In genomic region chr5:71822862-71823261, GRCm38 (mm10) we compare ENCODE assay signal across 28 mouse cellular contexts.
"Had no signal": no experiment of that assay in that cellular context is flagged by ENCODE, and none has a peak within 500 bp of the region (broad histone marks: within the 10 kb centered on the region; RNA-seq: fewer than 3 reads in every experiment).

No protein-coding gene starts in this region.

- DNase-seq: liver; liver, embryonic 13.5 days; liver, postnatal 0 days; lung, adult 2 months; lung, embryonic 14.5 days; lung, postnatal 10 days; lung, postnatal 14 days; lung, postnatal 36 days; lung, postnatal 4 days; midbrain, embryonic 14.5 days had no signal

- H3K4me2 ChIP-seq: limb, embryonic 12.5 days; limb, embryonic 13.5 days; limb, embryonic 15.5 days; liver, embryonic 11.5 days; liver, embryonic 12.5 days; liver, embryonic 13.5 days; liver, embryonic 15.5 days; lung, embryonic 14.5 days; lung, embryonic 15.5 days; midbrain, embryonic 11.5 days; midbrain, embryonic 12.5 days; midbrain, embryonic 13.5 days; midbrain, embryonic 15.5 days; neural tube, embryonic 12.5 days had no signal

- H3K36me3 ChIP-seq: limb, embryonic 10.5 days; limb, embryonic 12.5 days; limb, embryonic 13.5 days; limb, embryonic 15.5 days; liver, embryonic 12.5 days; liver, embryonic 13.5 days; liver, embryonic 15.5 days; lung, embryonic 15.5 days; midbrain, embryonic 10.5 days; midbrain, embryonic 12.5 days; midbrain, embryonic 13.5 days; midbrain, embryonic 15.5 days; neural tube, embryonic 12.5 days had no signal

- H3K27me3 ChIP-seq: limb, embryonic 12.5 days; limb, embryonic 13.5 days; limb, embryonic 15.5 days; liver, embryonic 12.5 days; liver, embryonic 13.5 days; liver, embryonic 15.5 days; lung, embryonic 15.5 days; megakaryocyte, embryonic 14.5 days; midbrain, embryonic 12.5 days; midbrain, embryonic 13.5 days; midbrain, embryonic 15.5 days; neural tube, embryonic 12.5 days had no signal

- H3K9ac ChIP-seq: limb, embryonic 12.5 days; limb, embryonic 13.5 days; limb, embryonic 15.5 days; liver, embryonic 12.5 days; liver, embryonic 13.5 days; liver, embryonic 14.5 days; liver, embryonic 15.5 days; liver, postnatal 0 days; lung, embryonic 14.5 days; lung, embryonic 15.5 days; midbrain, embryonic 12.5 days; midbrain, embryonic 13.5 days; midbrain, embryonic 15.5 days; neural tube, embryonic 12.5 days had no signal

- H3K4me3 ChIP-seq: limb, embryonic 10.5 days; limb, embryonic 12.5 days; limb, embryonic 13.5 days; limb, embryonic 15.5 days; liver, embryonic 12.5 days; liver, embryonic 13.5 days; liver, embryonic 15.5 days; lung, embryonic 15.5 days; megakaryocyte, embryonic 14.5 days; midbrain, embryonic 10.5 days; midbrain, embryonic 12.5 days; midbrain, embryonic 13.5 days; midbrain, embryonic 15.5 days; myocyte; neural tube, embryonic 12.5 days had no signal

- H3K4me1 ChIP-seq: limb, embryonic 10.5 days; limb, embryonic 12.5 days; limb, embryonic 13.5 days; limb, embryonic 15.5 days; liver, embryonic 12.5 days; liver, embryonic 13.5 days; liver, embryonic 15.5 days; lung, embryonic 15.5 days; megakaryocyte, embryonic 14.5 days; midbrain, embryonic 10.5 days; midbrain, embryonic 12.5 days; midbrain, embryonic 13.5 days; midbrain, embryonic 15.5 days; neural tube, embryonic 12.5 days had no signal

- H3K9me3 ChIP-seq: limb, embryonic 10.5 days; limb, embryonic 12.5 days; limb, embryonic 13.5 days; limb, embryonic 15.5 days; liver, embryonic 12.5 days; liver, embryonic 13.5 days; liver, embryonic 15.5 days; lung, embryonic 15.5 days; megakaryocyte, embryonic 14.5 days; midbrain, embryonic 10.5 days; midbrain, embryonic 12.5 days; midbrain, embryonic 13.5 days; midbrain, embryonic 15.5 days; neural tube, embryonic 12.5 days had no signal

- H3K27ac ChIP-seq: limb, embryonic 10.5 days; limb, embryonic 12.5 days; limb, embryonic 13.5 days; limb, embryonic 15.5 days; liver, embryonic 12.5 days; liver, embryonic 13.5 days; liver, embryonic 14.5 days; liver, embryonic 15.5 days; lung, embryonic 15.5 days; macrophage; midbrain, embryonic 10.5 days; midbrain, embryonic 12.5 days; midbrain, embryonic 13.5 days; midbrain, embryonic 15.5 days; neural tube, embryonic 12.5 days had no signal
